Mouse (Mus musculus) layer of hippocampus, postnatal 36 days (tissue): ENCODE measurements at regions not wholly inside any gene's neighbourhood (a gene's known extent, or its start where the extent isn't known, plus 50 kb on each side); places are given as distances from the start of the nearest gene placed in this dataset.

ENCODE experiments used
- DNase-seq, 2 experiments: peaks; one replicate each; pipeline ENCODE4 v3.0.0; 2022

DNA sequence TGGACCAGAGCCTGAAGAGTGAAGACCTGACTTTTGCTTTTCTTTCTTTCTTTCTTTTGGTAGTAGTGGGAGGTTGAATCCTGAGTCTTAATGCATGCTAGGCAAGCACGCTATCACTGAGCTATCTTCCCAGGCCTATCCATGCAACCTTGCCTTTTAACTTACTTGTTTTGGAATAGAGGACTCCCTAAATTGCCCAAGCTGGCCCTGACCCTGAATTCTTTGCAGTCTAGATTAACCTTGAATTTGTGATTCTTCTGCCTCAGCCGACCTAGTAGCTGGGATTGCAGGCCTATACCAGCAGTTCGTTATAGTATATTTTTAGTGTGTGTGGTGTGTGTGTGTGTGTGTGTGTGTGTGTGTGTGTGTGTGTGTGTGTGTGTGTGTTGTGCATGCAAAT is 183.1 kb downstream of the Gm12728 start:
- no peak for DNase-seq

DNA sequence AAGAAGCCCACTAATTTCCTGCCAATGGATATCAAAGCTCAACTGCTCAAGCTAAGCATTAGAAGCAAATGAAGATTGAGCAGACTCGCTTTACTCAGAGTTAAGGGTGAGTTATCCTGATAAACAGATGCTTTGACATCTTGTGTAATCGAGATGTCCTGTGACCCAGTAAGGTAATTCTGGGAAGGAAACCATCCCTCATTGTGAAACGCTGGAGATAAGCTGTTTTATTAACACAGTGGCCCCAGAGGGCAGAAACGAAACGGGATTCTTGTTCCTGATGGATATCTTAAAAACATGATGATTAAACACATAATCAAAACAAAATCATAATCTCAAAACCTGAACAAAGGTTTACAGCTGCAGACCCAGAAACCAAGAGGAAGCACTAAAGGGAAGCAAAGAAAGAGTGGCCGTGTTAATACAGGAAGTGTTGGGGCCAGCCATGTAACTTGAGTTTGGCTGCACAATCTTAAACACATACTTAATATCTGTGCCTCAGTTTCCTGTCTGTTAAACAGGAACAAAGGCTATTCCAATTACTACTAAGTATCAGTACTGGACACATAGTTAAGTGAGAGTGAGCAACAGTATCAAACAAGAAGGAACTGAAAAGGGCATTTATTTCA is 184.2 kb downstream of the Gm12728 start:
- DNase-seq, result no peak

DNA sequence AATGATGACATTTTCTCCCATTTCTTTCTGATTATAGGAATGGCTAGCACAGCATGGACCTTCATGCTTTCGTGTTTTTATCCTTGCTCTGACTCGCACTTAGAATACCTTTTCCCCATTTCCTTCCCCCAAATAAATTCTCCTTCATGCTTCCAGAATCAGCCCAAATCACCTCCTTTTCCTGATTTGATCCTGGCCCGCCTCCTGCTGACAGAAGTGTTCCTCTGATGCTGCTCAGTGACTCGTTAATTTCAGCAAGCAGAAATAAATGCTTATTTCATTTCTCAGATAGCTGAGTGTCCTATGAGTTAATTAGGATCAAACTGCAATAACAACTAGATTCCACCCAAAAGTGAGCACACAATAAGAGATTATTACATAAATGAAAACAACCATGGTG is 185.3 kb downstream of the Gm12728 start:
- DNase-seq, result no peak

DNA sequence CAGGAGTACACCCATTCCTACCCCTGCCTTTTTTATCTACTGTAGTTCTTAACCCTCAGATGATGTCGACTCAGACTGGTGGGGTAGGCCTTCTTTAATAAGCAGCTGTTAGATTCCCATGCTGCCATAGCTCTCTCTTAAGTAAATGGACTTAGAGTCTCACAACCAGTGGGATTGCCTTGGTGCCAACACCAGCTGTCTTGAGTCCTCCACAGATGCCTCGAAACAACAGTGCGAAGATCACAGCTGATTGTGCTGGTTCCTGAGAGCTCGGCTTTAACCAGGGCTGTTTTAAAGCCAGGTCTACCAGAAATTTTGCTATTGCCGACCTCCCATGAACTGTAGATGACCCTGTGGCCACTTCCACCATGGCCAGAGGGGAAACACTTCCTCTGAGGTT is 189.4 kb downstream of the Gm12728 start:
- no peak for DNase-seq

DNA sequence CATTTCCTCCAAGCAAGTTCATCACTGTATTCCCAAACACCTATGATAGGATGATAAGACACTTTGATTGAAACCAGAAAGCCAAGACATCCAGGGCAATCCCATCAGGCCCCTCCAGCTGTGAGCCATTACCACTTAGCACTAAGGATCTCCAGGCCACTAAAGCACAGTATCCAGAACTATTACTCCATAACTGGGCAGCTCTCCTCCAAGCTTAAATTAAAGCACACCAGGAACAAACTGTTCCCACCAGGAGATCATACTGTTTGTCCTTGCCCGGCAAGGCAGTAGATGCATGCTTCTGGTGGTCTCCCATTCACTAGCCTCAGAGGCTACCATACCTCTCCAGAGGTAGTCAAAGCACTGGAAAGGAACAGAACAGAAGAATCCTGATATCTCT is 193.3 kb downstream of the Gm12728 start:
- no peak for DNase-seq

DNA sequence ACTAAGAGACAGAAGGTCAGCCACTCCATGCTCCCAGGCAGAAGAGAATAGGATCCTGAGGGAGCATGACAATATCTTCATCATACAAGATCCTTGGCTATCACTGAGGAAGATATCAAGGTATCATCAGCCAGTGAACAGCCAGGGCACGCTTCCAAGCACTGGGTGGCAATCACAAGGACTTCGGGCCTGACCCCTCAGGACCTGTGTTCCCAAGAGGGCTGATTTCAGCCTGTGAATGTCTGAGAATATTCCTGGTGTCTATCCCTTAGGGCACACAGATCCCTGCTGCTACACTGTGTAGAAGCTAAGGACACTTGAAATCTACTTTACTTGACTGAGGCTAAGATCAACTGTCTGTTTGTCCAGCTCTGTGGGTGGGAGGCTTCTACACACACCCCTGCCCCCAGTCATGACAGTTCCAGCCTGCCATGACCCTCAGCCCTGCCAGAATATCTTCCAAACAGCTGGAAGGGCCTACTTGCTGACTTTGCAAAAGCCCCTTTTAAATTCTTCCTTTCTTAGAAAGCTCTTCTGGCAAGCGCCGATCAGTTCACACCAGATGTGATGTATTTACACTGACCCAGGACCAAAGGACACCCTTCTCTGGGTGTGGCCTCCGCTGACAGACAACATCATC is 198.4 kb downstream of the Gm12728 start:
- no peak for DNase-seq

- DNase-seq, result no peak
These were observed 203.0 kb downstream of the Gm12728 start for GRCm38 (mm10) chr4:105992581-105993127.

GRCm38 (mm10) chr4:105994390-105994798 is 204.7 kb downstream of the Gm12728 start:
- no peak for DNase-seq

- no peak for DNase-seq
These were observed 206.4 kb downstream of the Gm12728 start for GRCm38 (mm10) chr4:105996060-105996459.

DNA sequence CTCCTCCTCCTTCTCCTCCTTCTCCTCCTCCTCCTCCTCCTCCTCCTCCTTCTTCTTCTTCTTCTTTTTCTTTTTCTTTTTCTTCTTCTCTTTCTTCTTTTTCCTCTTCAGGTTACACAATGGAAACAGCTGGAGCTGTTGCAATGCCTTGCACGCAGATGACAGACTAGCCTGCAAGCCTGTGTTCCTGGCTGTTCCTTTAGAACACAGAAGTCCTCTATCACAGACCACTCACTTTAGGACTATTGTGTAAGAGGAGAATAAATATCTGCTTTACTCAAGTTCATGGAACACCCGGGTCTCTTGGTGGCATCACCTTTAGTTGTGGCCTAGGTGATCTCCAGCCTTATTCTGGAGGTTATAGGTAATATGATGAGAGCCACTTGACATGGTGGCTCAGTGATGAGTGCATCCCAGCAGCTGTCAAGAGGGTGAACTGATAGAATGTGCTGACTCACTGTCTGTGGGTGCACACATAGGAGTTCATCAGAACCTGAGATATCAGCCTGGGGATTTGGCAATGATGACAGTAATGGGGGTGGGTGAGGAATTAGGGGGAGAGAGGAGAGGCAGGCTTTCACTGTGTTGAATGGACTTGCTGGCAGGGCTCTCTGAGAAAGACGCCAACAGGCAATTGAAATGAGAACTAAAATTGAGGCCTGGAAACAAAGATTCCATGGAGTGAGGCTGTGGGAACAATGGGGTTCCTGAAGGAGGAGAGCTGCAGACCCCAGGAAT is 207.4 kb downstream of the Gm12728 start:
- DNase-seq, result peak in 1 of 2 experiments; percentile 21

DNA sequence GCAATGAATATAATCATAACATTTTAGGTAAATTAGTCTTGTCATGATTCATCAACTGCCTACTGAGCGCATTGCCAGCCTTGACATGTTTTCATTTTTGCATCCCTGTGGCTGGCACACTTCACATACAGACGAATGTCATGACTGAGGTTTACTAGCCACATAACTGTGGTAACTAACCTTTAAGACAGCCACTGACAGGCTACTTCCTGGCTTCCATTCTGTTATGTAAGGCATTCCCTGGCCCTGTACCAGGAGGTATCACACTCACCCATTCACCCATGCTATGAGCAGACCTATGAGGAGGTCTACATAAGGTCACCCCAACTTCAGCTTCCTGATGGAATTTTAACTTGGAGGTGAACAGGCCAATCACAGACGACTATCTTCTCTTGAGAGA is 212.8 kb downstream of the Gm12728 start:
- no peak for DNase-seq

DNA sequence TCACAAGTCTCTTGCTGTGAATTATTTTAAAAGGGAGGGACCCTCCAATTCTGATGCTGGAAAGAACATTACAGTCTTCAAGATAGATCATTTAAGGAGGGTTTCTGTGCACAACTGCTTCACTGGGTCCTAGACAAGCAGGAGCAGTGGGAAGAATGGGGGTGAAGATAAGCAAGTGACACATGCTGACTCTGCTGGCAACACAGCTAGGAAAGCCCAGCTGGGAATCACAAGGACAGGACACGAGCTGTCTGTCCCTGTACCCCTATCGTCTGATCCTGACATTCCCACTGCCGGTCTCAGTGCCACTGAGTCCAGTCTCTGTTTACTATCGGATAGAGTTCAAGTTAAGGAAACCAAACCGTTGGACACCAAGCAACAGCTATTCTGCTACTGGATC is 216.3 kb downstream of the Gm12728 start:
- DNase-seq, result no peak

- no peak for DNase-seq
These were observed 217.9 kb downstream of the Gm12728 start for GRCm38 (mm10) chr4:106007334-106008190.

- DNase-seq, result no peak
These were observed 227.5 kb downstream of the Gm12728 start for GRCm38 (mm10) chr4:106017065-106017646.

DNA sequence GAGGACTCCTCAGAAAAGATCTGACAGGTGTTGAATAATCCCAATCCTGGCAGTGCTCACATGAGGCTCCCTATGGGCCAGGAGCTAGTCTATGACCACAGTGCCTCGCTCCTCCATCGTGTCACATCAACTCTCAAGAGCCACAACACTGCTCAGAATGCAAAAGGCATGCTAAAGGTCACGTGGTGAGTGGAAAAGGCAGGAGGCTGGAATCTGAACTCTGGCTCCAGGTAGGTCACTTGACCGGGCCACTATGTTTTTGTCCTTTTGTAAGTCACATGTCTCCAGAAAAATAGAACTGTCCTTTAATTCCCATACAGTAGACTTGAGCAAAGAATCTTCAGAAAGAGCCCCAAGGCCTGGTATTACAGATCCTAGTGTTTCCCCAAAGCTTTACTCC is 229.3 kb downstream of the Gm12728 start:
- DNase-seq, result no peak

DNA sequence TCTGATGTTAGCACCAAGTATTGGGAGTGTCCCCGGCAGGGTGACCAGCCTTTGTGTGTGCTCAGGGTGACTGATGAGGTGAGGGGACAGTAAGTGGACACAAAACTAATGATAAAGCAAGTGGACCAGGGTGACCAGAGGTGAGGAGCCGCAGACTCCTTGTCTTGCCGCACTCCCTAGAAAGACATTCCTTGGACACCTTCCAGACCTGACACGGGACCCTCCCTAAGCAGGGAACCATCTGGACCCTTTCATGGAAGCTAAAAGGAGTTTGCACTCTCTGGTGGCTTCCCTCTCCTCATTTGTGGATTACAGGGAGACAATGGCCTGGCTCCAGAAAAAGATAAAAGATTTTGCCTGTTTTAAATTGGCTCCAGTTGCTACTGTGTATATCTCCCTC is 230.7 kb downstream of the Gm12728 start:
- DNase-seq, result no peak

- peak; percentile 40 to 48 for DNase-seq
These were observed 234.9 kb downstream of the Gm12728 start for GRCm38 (mm10) chr4:106024591-106024990.

DNA sequence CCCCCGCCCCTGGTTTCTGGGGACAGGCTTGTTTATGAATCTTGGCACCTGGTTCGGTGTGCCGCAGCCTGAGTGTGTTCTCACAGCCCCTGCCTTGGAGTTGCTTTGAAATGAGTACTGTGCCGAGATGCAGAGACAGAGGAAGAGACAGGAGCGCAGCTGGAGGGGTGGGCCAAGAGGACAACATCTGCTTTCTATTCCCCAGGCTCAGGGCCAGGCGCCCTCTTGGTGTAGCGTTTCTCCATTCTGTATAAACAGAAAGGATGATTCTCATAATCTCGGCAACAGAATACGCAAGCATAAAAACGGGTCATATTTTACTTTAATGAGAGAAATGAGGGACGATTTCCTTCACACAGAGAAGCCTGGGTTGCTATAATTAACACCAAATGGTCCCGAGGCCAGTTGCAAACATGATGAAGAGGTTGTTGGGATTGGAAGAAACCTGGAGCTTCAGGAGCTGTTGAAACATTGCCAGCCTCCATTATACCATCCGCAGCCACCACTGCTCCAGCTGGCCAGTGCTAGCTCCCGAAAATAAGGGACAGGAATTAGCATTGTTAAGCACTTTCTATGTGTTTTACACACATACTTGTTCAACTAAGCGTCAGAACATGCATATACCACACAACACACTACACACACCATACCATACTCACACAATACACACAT is 236.4 kb downstream of the Gm12728 start:
- no peak for DNase-seq

DNA sequence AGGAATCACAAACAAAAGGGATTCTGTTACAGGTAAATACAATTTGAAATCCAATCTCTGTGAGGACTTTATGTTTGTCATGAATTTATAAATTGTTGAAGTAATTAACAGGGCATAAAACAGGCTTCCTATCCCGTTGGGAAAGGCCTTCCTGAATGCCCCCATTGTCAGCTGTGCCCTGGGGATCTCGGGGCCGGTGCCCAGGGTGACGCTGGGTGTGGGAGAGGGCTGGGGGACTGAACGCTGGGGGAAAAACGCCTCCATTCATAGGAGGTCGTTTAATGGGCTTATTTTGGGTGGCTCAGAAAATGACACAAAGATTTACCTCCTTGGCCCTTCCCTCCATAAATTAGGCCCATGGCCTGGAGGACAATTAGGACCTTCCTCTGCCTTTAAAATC is 250.7 kb downstream of the Gm12728 start:
- DNase-seq, result no peak

- DNase-seq, result no peak
These were observed 252.8 kb downstream of the Gm12728 start for GRCm38 (mm10) chr4:106042456-106042855.

DNA sequence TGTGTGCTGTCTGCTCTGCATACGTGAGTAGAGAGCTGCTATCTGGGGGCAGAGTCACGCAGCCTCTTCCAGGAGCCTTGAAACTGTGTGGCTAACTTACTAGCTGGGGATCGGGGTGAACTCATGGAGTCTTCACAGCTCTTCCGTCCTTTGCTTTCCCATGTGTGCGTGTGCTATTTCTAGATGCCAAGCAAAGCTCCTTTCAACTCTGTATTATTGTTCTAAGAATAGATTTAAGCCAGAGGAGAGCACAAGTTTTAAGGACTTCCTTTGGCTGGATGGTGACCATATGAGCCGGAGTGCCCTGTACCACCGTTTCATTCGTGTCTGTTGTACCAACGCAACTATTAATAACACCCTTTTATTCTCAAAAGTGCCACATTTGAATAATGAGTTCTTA is 254.0 kb downstream of the Gm12728 start:
- no peak for DNase-seq

DNA sequence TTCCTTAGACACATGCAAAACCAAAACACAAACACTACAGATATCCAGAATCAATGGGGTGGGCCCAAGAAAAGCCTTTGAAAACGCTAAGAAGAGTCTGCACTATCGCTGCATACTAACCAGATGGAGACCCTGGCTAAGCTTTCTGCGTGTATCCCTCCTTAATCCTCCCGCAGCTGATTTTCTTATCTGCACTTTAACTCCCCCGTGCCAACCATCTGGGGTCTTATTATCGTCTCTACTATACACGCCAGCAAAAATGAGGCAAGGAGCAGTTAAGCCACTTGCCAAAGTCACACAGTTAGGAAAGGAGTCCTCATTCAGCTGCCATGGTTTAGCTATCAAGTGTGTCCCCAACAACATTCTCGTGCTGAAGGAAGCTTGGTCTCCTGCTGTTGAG is 258.4 kb downstream of the Gm12728 start:
- no peak for DNase-seq
